Mouse (Mus musculus): ENCODE results near the gene Sgce. TPM values are rescaled to one million over a fixed set of nuclear protein-coding genes. Genes with fewer than 3 reads are reported as not detected.
A peak's percentile ranks its signal among the peaks of the same experiment; 100 is the strongest.
"Not testable (repeated sequence)": the region's sequence is repeated elsewhere in the genome, so short reads cannot be mapped to it uniquely, and the experiment has no call there.

The Sgce gene
- 21.8 and 22.8 TPM in 2 replicates for polyA plus RNA-seq (2015; fragmentation: Nextera tagmentation; extraction: Ambion mirVana)

GRCm38 (mm10) chr6:4746696-4747439 is at the start of gene Sgce, which contains the start of gene Peg10:
Gene Sgce, minus strand, starts transcription at chr6:4747207.
Gene Peg10, plus strand, starts transcription at chr6:4747306.
- Histone ChIP-seq H3K4me1 (ENCODE audit: control insufficient read depth, low read depth, low read length) (no peaks in the 10 kb centered on the region), H3K27ac (ENCODE audit: low read length) (no peak within 1 kb of the TSS), H3K9me3 (replicated peaks; ENCODE audit: control insufficient read depth, low read length) (no peaks in the 10 kb centered on the region), H3K36me3 (ENCODE audit: control insufficient read depth, insufficient read depth) (no peaks in the 10 kb centered on the region), H3K4me3 (ENCODE audit: low read depth, low read length) (peak within 1 kb of the TSS; percentile 34), H3K27me3 (ENCODE audit: control insufficient read depth, insufficient read depth, low read depth, low read length) (peaks cover 18% of the 10 kb centered on the region), H3K4me2 (ENCODE audit: low read depth, low read length) (peak within 1 kb of the TSS; percentile 58), H3K9ac (ENCODE audit: low read depth, low read length) (peak within 1 kb of the TSS; percentile 42)
- WGBS (ENCODE audit: insufficient replicate concordance) = 43% methylated on average over 37 of the region's 38 CpGs
- peak; percentile 24 for ATAC-seq (ENCODE audit: low read depth)

GRCm38 (mm10) chr6:4796281-4796680 is 49.3 kb upstream of the Sgce start:
- Histone ChIP-seq H3K36me3 (ENCODE audit: control insufficient read depth, insufficient read depth) (no peaks in the 10 kb centered on the region), H3K9ac (ENCODE audit: low read depth, low read length) (no peak overlapping the region), H3K27ac (ENCODE audit: low read length) (no peak overlapping the region), H3K4me2 (ENCODE audit: low read depth, low read length) (no peak overlapping the region), H3K4me3 (ENCODE audit: low read depth, low read length) (no peak overlapping the region), H3K4me1 (ENCODE audit: control insufficient read depth, low read depth, low read length) (no peaks in the 10 kb centered on the region), H3K9me3 (replicated peaks; ENCODE audit: control insufficient read depth, low read length) (no peaks in the 10 kb centered on the region), H3K27me3 (ENCODE audit: control insufficient read depth, insufficient read depth, low read depth, low read length) (no peaks in the 10 kb centered on the region)
- 51% methylated on average over 1 of the region's 1 CpGs for WGBS (ENCODE audit: insufficient replicate concordance)
- no peak for ATAC-seq (ENCODE audit: low read depth)

GRCm38 (mm10) chr6:4762252-4762651 is 15.2 kb upstream of the Sgce start:
- Histone ChIP-seq H3K27ac (ENCODE audit: low read length) (no peak overlapping the region), H3K4me2 (ENCODE audit: low read depth, low read length) (no peak overlapping the region), H3K9me3 (replicated peaks; ENCODE audit: control insufficient read depth, low read length) (no peaks in the 10 kb centered on the region), H3K36me3 (ENCODE audit: control insufficient read depth, insufficient read depth) (no peaks in the 10 kb centered on the region), H3K9ac (ENCODE audit: low read depth, low read length) (no peak overlapping the region), H3K4me3 (ENCODE audit: low read depth, low read length) (no peak overlapping the region), H3K27me3 (ENCODE audit: control insufficient read depth, insufficient read depth, low read depth, low read length) (no peaks in the 10 kb centered on the region), H3K4me1 (ENCODE audit: control insufficient read depth, low read depth, low read length) (no peaks in the 10 kb centered on the region)
- 39% methylated on average over 2 of the region's 2 CpGs for WGBS (ENCODE audit: insufficient replicate concordance)
- ATAC-seq (ENCODE audit: low read depth) = peak; percentile 84

- 25% methylated on average over 3 of the region's 3 CpGs for WGBS (ENCODE audit: insufficient replicate concordance)
- H3K27me3 ChIP-seq (ENCODE audit: control insufficient read depth, insufficient read depth, low read depth, low read length); H3K36me3 ChIP-seq (ENCODE audit: control insufficient read depth, insufficient read depth); ATAC-seq (ENCODE audit: low read depth); H3K27ac ChIP-seq (ENCODE audit: low read length); H3K4me3 ChIP-seq (ENCODE audit: low read depth, low read length); H3K4me2 ChIP-seq (ENCODE audit: low read depth, low read length); H3K9me3 ChIP-seq (replicated peaks; ENCODE audit: control insufficient read depth, low read length); H3K9ac ChIP-seq (ENCODE audit: low read depth, low read length); H3K4me1 ChIP-seq (ENCODE audit: control insufficient read depth, low read depth, low read length): not testable (repeated sequence)
These were observed 14.6 kb upstream of the Sgce start for GRCm38 (mm10) chr6:4761415-4762142.

- WGBS (ENCODE audit: insufficient replicate concordance) = 68% methylated on average over 14 of the region's 16 CpGs
- no peaks in the 10 kb centered on the region for H3K36me3 ChIP-seq (ENCODE audit: control insufficient read depth, insufficient read depth)
- H3K27me3 ChIP-seq (ENCODE audit: control insufficient read depth, insufficient read depth, low read depth, low read length) = no peaks in the 10 kb centered on the region
- H3K4me2 ChIP-seq (ENCODE audit: low read depth, low read length) = no peak overlapping the region
- H3K9ac ChIP-seq (ENCODE audit: low read depth, low read length) = no peak overlapping the region
- no peak for ATAC-seq (ENCODE audit: low read depth)
- H3K4me3 ChIP-seq (ENCODE audit: low read depth, low read length) = no peak overlapping the region
- no peaks in the 10 kb centered on the region for H3K9me3 ChIP-seq (replicated peaks; ENCODE audit: control insufficient read depth, low read length)
- no peak overlapping the region for H3K27ac ChIP-seq (ENCODE audit: low read length)
- no peaks in the 10 kb centered on the region for H3K4me1 ChIP-seq (ENCODE audit: control insufficient read depth, low read depth, low read length)
These were observed 7.9 kb upstream of the Sgce start for GRCm38 (mm10) chr6:4754886-4755285.

GRCm38 (mm10) chr6:4754286-4754685 is 7.3 kb upstream of the Sgce start:
- no peak overlapping the region for H3K4me3 ChIP-seq (ENCODE audit: low read depth, low read length)
- no peak overlapping the region for H3K9ac ChIP-seq (ENCODE audit: low read depth, low read length)
- ATAC-seq (ENCODE audit: low read depth) = no peak
- H3K4me1 ChIP-seq (ENCODE audit: control insufficient read depth, low read depth, low read length) = no peaks in the 10 kb centered on the region
- no peaks in the 10 kb centered on the region for H3K36me3 ChIP-seq (ENCODE audit: control insufficient read depth, insufficient read depth)
- no peak overlapping the region for H3K27ac ChIP-seq (ENCODE audit: low read length)
- H3K9me3 ChIP-seq (replicated peaks; ENCODE audit: control insufficient read depth, low read length) = no peaks in the 10 kb centered on the region
- H3K27me3 ChIP-seq (ENCODE audit: control insufficient read depth, insufficient read depth, low read depth, low read length) = no peaks in the 10 kb centered on the region
- no peak overlapping the region for H3K4me2 ChIP-seq (ENCODE audit: low read depth, low read length)
- 77% methylated on average over 10 of the region's 10 CpGs for WGBS (ENCODE audit: insufficient replicate concordance)

- Histone ChIP-seq H3K27me3 (ENCODE audit: control insufficient read depth, insufficient read depth, low read depth, low read length) (peaks cover 16% of the 10 kb centered on the region), H3K9me3 (replicated peaks; ENCODE audit: control insufficient read depth, low read length) (no peaks in the 10 kb centered on the region), H3K9ac (ENCODE audit: low read depth, low read length) (no peak overlapping the region), H3K4me1 (ENCODE audit: control insufficient read depth, low read depth, low read length) (no peaks in the 10 kb centered on the region), H3K27ac (ENCODE audit: low read length) (no peak overlapping the region), H3K4me2 (ENCODE audit: low read depth, low read length) (no peak overlapping the region), H3K36me3 (ENCODE audit: control insufficient read depth, insufficient read depth) (no peaks in the 10 kb centered on the region), H3K4me3 (ENCODE audit: low read depth, low read length) (no peak overlapping the region)
- WGBS (ENCODE audit: insufficient replicate concordance) = 60% methylated on average over 4 of the region's 4 CpGs
- ATAC-seq (ENCODE audit: low read depth) = no peak
These were observed 4.3 kb upstream of the Sgce start for GRCm38 (mm10) chr6:4751355-4751754.

GRCm38 (mm10) chr6:4749091-4749490 is 2.1 kb upstream of the Sgce start:
- H3K4me3 ChIP-seq (ENCODE audit: low read depth, low read length) = peak overlapping the region; percentile 30; the same call in 1 of the 2 replicates

GRCm38 (mm10) chr6:4748506-4748961 is 1.5 kb upstream of the Sgce start:
- ATAC-seq (ENCODE audit: low read depth) = no peak
- 43% methylated on average over 15 of the region's 15 CpGs for WGBS (ENCODE audit: insufficient replicate concordance)

More at GRCm38 (mm10) chr6:4749091-4749490, 2.1 kb upstream of the Sgce start:
- H3K27me3 ChIP-seq (ENCODE audit: control insufficient read depth, insufficient read depth, low read depth, low read length) = peaks cover 18% of the 10 kb centered on the region
- no peaks in the 10 kb centered on the region for H3K9me3 ChIP-seq (replicated peaks; ENCODE audit: control insufficient read depth, low read length)
- H3K4me2 ChIP-seq (ENCODE audit: low read depth, low read length) = peak overlapping the region; percentile 58
- H3K27ac ChIP-seq (ENCODE audit: low read length) = no peak overlapping the region
- peak; percentile 95 for ATAC-seq (ENCODE audit: low read depth)
- 48% methylated on average over 14 of the region's 22 CpGs for WGBS (ENCODE audit: insufficient replicate concordance)
- no peak overlapping the region for H3K9ac ChIP-seq (ENCODE audit: low read depth, low read length)
- H3K36me3 ChIP-seq (ENCODE audit: control insufficient read depth, insufficient read depth) = no peaks in the 10 kb centered on the region
- H3K4me1 ChIP-seq (ENCODE audit: control insufficient read depth, low read depth, low read length) = no peaks in the 10 kb centered on the region

More at GRCm38 (mm10) chr6:4748506-4748961, 1.5 kb upstream of the Sgce start:
- H3K36me3 ChIP-seq (ENCODE audit: control insufficient read depth, insufficient read depth) = no peaks in the 10 kb centered on the region
- H3K4me3 ChIP-seq (ENCODE audit: low read depth, low read length) = peak overlapping the region; percentile 30
- no peak overlapping the region for H3K27ac ChIP-seq (ENCODE audit: low read length)
- H3K27me3 ChIP-seq (ENCODE audit: control insufficient read depth, insufficient read depth, low read depth, low read length) = peaks cover 18% of the 10 kb centered on the region
- no peaks in the 10 kb centered on the region for H3K4me1 ChIP-seq (ENCODE audit: control insufficient read depth, low read depth, low read length)
- H3K4me2 ChIP-seq (ENCODE audit: low read depth, low read length) = peak overlapping the region; percentile 58
- no peaks in the 10 kb centered on the region for H3K9me3 ChIP-seq (replicated peaks; ENCODE audit: control insufficient read depth, low read length)
- H3K9ac ChIP-seq (ENCODE audit: low read depth, low read length) = no peak overlapping the region
